Mouse (Mus musculus) megakaryocyte, embryonic 14.5 days (primary cell): ENCODE data around the gene Rab31.

ENCODE experiments used
- FLI1 ChIP-seq: IDR thresholded peaks from 2 replicates; pipeline ENCODE4 v1.6.1; 2012; ENCODE audit warnings: low read length, inconsistent platforms, mixed read lengths
- GATA1 ChIP-seq: IDR thresholded peaks from 3 replicates; pipeline ENCODE4 v1.6.1; 2012; ENCODE audit warnings: mixed read lengths, low read length, inconsistent platforms, borderline replicate concordance

DNA sequence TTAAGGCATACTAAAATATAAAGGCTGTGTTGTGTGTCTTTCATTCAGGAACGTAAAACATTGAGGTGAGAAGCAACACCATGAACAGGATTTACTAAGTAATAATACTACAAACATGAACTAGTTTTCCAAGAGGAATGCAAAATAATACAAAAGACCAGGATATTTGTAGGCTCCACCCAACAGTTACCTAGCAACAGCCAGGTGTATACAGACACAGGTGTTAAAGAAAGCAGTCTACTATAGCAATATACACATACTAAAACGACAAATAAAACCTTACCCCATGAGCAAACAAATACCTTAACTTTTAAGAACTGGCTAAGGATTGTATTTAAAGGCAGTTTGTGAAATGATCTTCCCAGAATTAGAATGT, 164.3 kb downstream of the Rab31 start:
- TF ChIP-seq GATA1: no peak
- no peak for TF ChIP-seq FLI1
